Mouse (Mus musculus) liver, embryonic 13.5 days (tissue): ENCODE data around the gene Dnaja4. TPM values are rescaled to one million over a fixed set of nuclear protein-coding genes. Genes with fewer than 3 reads are reported as not detected.

Experiments used
- ATAC-seq: fragments of 200-750 bp; cut with Nextera tagmentation; 2 replicates; pipeline ENCODE4 v1.8.0; 2017; ENCODE audit warnings: low read depth, mild to moderate bottlenecking, moderate number of reproducible peaks, moderate library complexity
- DNase-seq: peaks from one replicate; pipeline ENCODE4 v3.0.0; 2022
- H3K27ac ChIP-seq: fragments of 300-500 bp; sonication (generic); 2 replicates; pipeline ENCODE4 v1.5.1; 2015; ENCODE audit warnings: moderate library complexity, mild to moderate bottlenecking, inconsistent platforms
- H3K27me3 ChIP-seq: fragments of 300-500 bp; sonication (generic); 2 replicates; pipeline ENCODE4 v1.6.1; 2015; ENCODE audit warnings: mild to moderate bottlenecking, inconsistent platforms
- H3K36me3 ChIP-seq: fragments of 300-500 bp; sonication (generic); 2 replicates; pipeline ENCODE4 v1.6.1; 2015; ENCODE audit warnings: mild to moderate bottlenecking, inconsistent platforms
- H3K4me1 ChIP-seq: fragments of 300-500 bp; sonication (generic); replicated peaks from 2 replicates; pipeline ENCODE4 v1.6.1; 2015; ENCODE audit warnings: inconsistent platforms
- H3K4me2 ChIP-seq: fragments of 300-500 bp; sonication (generic); 2 replicates; pipeline ENCODE4 v1.6.1; 2015; ENCODE audit warnings: inconsistent platforms, mild to moderate bottlenecking, moderate library complexity
- H3K4me3 ChIP-seq: fragments of 300-500 bp; sonication (generic); replicated peaks from 2 replicates; pipeline ENCODE4 v1.5.1; 2015; ENCODE audit warnings: mild to moderate bottlenecking, inconsistent platforms
- H3K9ac ChIP-seq: fragments of 300-500 bp; sonication (generic); 2 replicates; pipeline ENCODE4 v1.6.1; 2015; ENCODE audit warnings: mild to moderate bottlenecking, inconsistent platforms
- H3K9me3 ChIP-seq: fragments of 300-500 bp; sonication (generic); replicated peaks from 2 replicates; pipeline ENCODE4 v1.6.1; 2016; ENCODE audit warnings: inconsistent platforms
- WGBS: fragments of 180-500 bp; shearing (Covaris S2); methylation state at CpG from one replicate; pipeline ENCODE4 v1.1.7; 2015; ENCODE audit not compliant: insufficient replicate concordance; 5-methylcytosine and 5-hydroxymethylcytosine counted together
- microRNA-seq: library from miRNA; unstranded; fragments of <30 nt; microRNA quantifications from one replicate; pipeline ENCODE4, GENCODE M21; 2016
- polyA plus RNA-seq: library from polyadenylated mRNA; unstranded; fragments of >200 nt; fragmentation: Nextera tagmentation; extraction: Ambion mirVana; gene quantifications from 2 replicates; pipeline ENCODE4 v1.2.1, GENCODE M21; 2015

The Dnaja4 gene
- polyA plus RNA-seq, 1 experiment from 2014 or later: 21.1 TPM

- no peak for ATAC-seq
- H3K4me2 ChIP-seq: no peak overlapping the region
- no peak for DNase-seq
- H3K36me3 ChIP-seq: no peaks in the 10 kb centered on the region
- no peak overlapping the region for H3K27ac ChIP-seq
- H3K4me1 ChIP-seq: no peaks in the 10 kb centered on the region
- H3K27me3 ChIP-seq: peaks cover 12% of the 10 kb centered on the region; the same call in 1 of the 2 replicates
- no peak overlapping the region for H3K4me3 ChIP-seq
- H3K9me3 ChIP-seq: no peaks in the 10 kb centered on the region
- H3K9ac ChIP-seq: no peak overlapping the region
- 61% methylated on average over 11 of the region's 11 CpGs for WGBS
Measured at GRCm38 (mm10) chr9:54752944-54753295, 54.2 kb downstream of the Dnaja4 start.

- 39% methylated on average over 6 of the region's 6 CpGs for WGBS
- Histone ChIP-seq H3K36me3 (no peaks in the 10 kb centered on the region), H3K9me3 (no peaks in the 10 kb centered on the region), H3K4me3 (no peak overlapping the region), H3K4me2 (no peak overlapping the region), H3K9ac (no peak overlapping the region), H3K4me1 (0 out of 2 replicates have a peak, but pooled peaks cover 2% of the 10 kb centered on the region), H3K27me3 (peaks cover 35% of the 10 kb centered on the region), H3K27ac (no peak overlapping the region)
- DNase-seq (no peak), ATAC-seq (no peak)
Measured at GRCm38 (mm10) chr9:54759592-54759991, 60.9 kb downstream of the Dnaja4 start.

- H3K4me3 ChIP-seq: no peak overlapping the region
- H3K4me1 ChIP-seq: 0 out of 2 replicates have a peak, but pooled peaks cover 4% of the 10 kb centered on the region
- no peak for ATAC-seq
- DNase-seq: no peak
- 21% methylated on average over 12 of the region's 12 CpGs for WGBS
- H3K36me3 ChIP-seq: no peaks in the 10 kb centered on the region
- H3K9ac ChIP-seq: no peak overlapping the region
- peaks cover 80% of the 10 kb centered on the region for H3K27me3 ChIP-seq
- no peak overlapping the region for H3K4me2 ChIP-seq
- no peaks in the 10 kb centered on the region for H3K9me3 ChIP-seq
- H3K27ac ChIP-seq: no peak overlapping the region
Measured at GRCm38 (mm10) chr9:54764091-54764490, 65.4 kb downstream of the Dnaja4 start.

GRCm38 (mm10) chr9:54764561-54765217, 66.0 kb downstream of the Dnaja4 start, which contains the start of gene Crabp1:
Crabp1 (plus strand) TSS chr9:54764748.
- Histone ChIP-seq H3K4me3 (peak within 1 kb of the TSS; percentile 34), H3K9me3 (no peaks in the 10 kb centered on the region), H3K9ac (no peak within 1 kb of the TSS), H3K4me2 (peak within 1 kb of the TSS; percentile 43), H3K27ac (no peak within 1 kb of the TSS), H3K27me3 (peaks cover 82% of the 10 kb centered on the region), H3K36me3 (no peaks in the 10 kb centered on the region), H3K4me1 (0 out of 2 replicates have a peak, but pooled peaks cover 4% of the 10 kb centered on the region)
- ATAC-seq (no peak), DNase-seq (no peak)
- 1% methylated on average over 43 of the region's 45 CpGs for WGBS

GRCm38 (mm10) chr9:54765336-54766085, 66.8 kb downstream of the Dnaja4 start:
- Histone ChIP-seq H3K36me3 (no peaks in the 10 kb centered on the region), H3K27me3 (peaks cover 90% of the 10 kb centered on the region), H3K4me1 (0 out of 2 replicates have a peak, but pooled peaks cover 4% of the 10 kb centered on the region), H3K9me3 (no peaks in the 10 kb centered on the region), H3K27ac (no peak overlapping the region), H3K9ac (no peak overlapping the region), H3K4me2 (peak overlapping the region; percentile 43), H3K4me3 (peak overlapping the region; percentile 21; the same call in 1 of the 2 replicates)
- no peak for ATAC-seq
- 1% methylated on average over 41 of the region's 41 CpGs for WGBS
- no peak for DNase-seq

Small RNA genes within 50 kb of the gene (microRNA-seq; reads per million reads assigned to microRNA genes)
- gene Mir5710: not detected

Other genes with a start within 250 kb of the Dnaja4 start
- gene Dmxl2, start 197.2 kb upstream of the Dnaja4 start, polyA plus RNA-seq: 0.92 and 0.97 TPM in 2 replicates
- not detected in 2 replicates for gene Sh2d7, start 159.9 kb upstream of the Dnaja4 start, polyA plus RNA-seq
- gene Cib2, start 138.7 kb upstream of the Dnaja4 start, polyA plus RNA-seq: 1.8 and 2.4 TPM in 2 replicates
- 121 and 143 TPM in 2 replicates for gene Idh3a, start 112.5 kb upstream of the Dnaja4 start, polyA plus RNA-seq
- 0.05 and 0.15 TPM in 2 replicates for gene Acsbg1, start 37.0 kb upstream of the Dnaja4 start, polyA plus RNA-seq
- gene Wdr61, start 35.6 kb downstream of the Dnaja4 start, polyA plus RNA-seq: 118 and 128 TPM in 2 replicates
- 3.2 and 3.8 TPM in 2 replicates for gene Crabp1, start 65.9 kb downstream of the Dnaja4 start, polyA plus RNA-seq
- 8.9 and 13.4 TPM in 2 replicates for gene Ireb2, start 164.9 kb downstream of the Dnaja4 start, polyA plus RNA-seq
- 1.5 and 2.0 TPM in 2 replicates for gene Hykk, start 218.4 kb downstream of the Dnaja4 start, polyA plus RNA-seq